Mouse (Mus musculus): ENCODE measurements around the gene Reep1. TPM values are rescaled to one million over a fixed set of nuclear protein-coding genes. Genes with fewer than 3 reads are reported as not detected.

Reep1 gene
- polyA plus RNA-seq, 1 experiment from 2014 or later, result 16.8 TPM

DNA sequence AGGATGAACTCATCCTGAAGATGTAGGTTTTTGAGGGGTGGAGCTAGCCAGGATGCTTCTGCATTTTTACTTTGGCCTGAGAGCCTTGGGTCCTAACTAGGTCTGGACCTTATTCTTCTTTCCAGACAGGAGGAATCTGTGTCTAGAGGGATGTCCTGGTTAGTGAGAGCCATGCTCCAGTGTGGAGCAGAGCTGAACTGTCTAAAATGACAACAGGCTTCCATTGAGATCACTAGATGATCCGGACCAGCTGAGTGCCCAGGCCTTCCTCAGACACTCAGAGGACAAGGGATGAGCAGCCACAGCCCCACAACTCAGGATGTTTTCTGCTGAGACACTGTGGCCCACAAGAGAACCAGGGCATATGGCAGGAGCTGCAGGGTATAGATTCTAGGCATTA, 96.2 kb downstream of the Reep1 start:
- no peak overlapping the region for H3K27ac ChIP-seq (ENCODE audit: low read length)
- no peak overlapping the region for H3K4me3 ChIP-seq (ENCODE audit: low read depth, low read length)
- no peaks in the 10 kb centered on the region for H3K9me3 ChIP-seq (ENCODE audit: control insufficient read depth, low read depth, low read length)
- H3K4me1 ChIP-seq (ENCODE audit: control insufficient read depth, insufficient read depth, low read length), result no peaks in the 10 kb centered on the region; the same call in 1 of the 2 replicates
- no peak overlapping the region for H3K4me2 ChIP-seq (replicated peaks; ENCODE audit: low read depth, low read length)
- H3K27me3 ChIP-seq (ENCODE audit: control insufficient read depth, insufficient read depth, low read length), result no peaks in the 10 kb centered on the region
- no peak overlapping the region for H3K9ac ChIP-seq (replicated peaks; ENCODE audit: low read depth, low read length)
- no peaks in the 10 kb centered on the region for H3K36me3 ChIP-seq (ENCODE audit: control insufficient read depth, insufficient read depth, low read length)
- ATAC-seq (ENCODE audit: insufficient number of reproducible peaks, insufficient read depth, low FRiP score, low read depth), result no peak
- whole genome bisulfite sequencing, result 74% methylated on average over 1 of the region's 1 CpGs

DNA sequence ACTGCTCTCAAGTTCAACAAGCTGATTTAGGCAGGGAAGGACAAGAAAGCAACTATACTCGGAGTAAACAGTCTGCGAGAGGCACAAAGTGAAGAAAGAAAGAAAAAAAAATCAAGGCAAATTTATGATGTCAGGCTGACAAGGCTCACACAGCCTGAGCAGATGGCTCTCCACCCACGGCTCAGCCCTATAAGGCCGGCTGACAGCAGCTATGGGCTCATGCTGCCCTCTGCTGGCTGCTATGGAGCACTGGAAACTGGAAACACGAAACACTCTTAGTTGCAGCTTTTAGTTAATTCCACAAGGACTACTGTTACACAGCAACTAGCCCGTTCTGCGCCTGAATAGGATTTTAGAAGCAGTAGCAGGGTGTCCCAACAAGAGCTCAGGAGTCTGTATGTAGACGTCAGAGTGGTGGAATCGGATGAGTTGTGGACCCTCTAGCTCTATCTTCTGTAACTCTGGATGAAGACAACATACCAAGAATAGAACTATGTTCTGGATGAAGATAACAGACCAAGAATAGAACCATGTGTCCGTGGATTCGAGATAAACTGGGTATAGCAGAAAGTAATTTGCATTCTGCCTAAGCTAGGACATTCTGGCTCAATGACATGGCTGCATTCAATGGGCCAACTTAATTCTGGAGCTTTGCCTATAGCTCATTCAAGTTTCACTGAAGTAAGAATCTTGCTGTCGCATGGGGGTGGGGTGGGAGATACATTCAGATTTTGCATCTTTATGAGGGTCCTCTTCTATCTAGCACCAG, 96.9 kb downstream of the Reep1 start:
- H3K27me3 ChIP-seq (ENCODE audit: control insufficient read depth, insufficient read depth, low read length), result no peaks in the 10 kb centered on the region
- H3K4me3 ChIP-seq (ENCODE audit: low read depth, low read length), result no peak overlapping the region
- no peak overlapping the region for H3K9ac ChIP-seq (replicated peaks; ENCODE audit: low read depth, low read length)
- H3K27ac ChIP-seq (ENCODE audit: low read length), result no peak overlapping the region
- peak; percentile 83 for ATAC-seq (ENCODE audit: insufficient number of reproducible peaks, insufficient read depth, low FRiP score, low read depth)
- H3K36me3 ChIP-seq (ENCODE audit: control insufficient read depth, insufficient read depth, low read length), result no peaks in the 10 kb centered on the region
- no peak overlapping the region for H3K4me2 ChIP-seq (replicated peaks; ENCODE audit: low read depth, low read length)
- 27% methylated on average over 12 of the region's 12 CpGs for WGBS
- H3K4me1 ChIP-seq (ENCODE audit: control insufficient read depth, insufficient read depth, low read length), result peaks cover 5% of the 10 kb centered on the region
- no peaks in the 10 kb centered on the region for H3K9me3 ChIP-seq (ENCODE audit: control insufficient read depth, low read depth, low read length)

DNA sequence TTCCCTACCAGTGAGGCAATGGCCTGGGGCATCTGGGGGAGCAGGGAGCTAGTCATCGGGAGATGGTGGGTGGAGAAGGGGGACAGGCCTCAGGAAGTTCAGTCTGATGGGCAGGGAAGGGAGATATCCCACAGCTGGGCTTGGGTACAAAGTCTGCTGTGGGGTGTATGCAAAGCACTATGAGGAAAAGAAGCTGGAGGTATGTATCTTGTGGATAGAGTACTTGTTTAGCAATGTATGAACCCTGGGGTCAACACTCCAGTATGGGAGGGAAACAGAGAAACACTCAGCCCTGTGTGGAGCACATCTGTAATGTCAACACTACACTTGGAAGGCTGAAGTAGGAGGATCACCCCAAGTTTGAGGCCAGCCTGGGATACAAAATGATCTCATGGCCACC, 99.4 kb downstream of the Reep1 start:
- no peak overlapping the region for H3K27ac ChIP-seq (ENCODE audit: low read length)
- no peak for ATAC-seq (ENCODE audit: insufficient number of reproducible peaks, insufficient read depth, low FRiP score, low read depth)
- no peaks in the 10 kb centered on the region for H3K36me3 ChIP-seq (ENCODE audit: control insufficient read depth, insufficient read depth, low read length)
- WGBS, result 64% methylated on average over 1 of the region's 1 CpGs
- H3K9ac ChIP-seq (replicated peaks; ENCODE audit: low read depth, low read length), result no peak overlapping the region
- H3K27me3 ChIP-seq (ENCODE audit: control insufficient read depth, insufficient read depth, low read length), result no peaks in the 10 kb centered on the region
- H3K4me1 ChIP-seq (ENCODE audit: control insufficient read depth, insufficient read depth, low read length), result peaks cover 10% of the 10 kb centered on the region
- no peak overlapping the region for H3K4me2 ChIP-seq (replicated peaks; ENCODE audit: low read depth, low read length)
- no peaks in the 10 kb centered on the region for H3K9me3 ChIP-seq (ENCODE audit: control insufficient read depth, low read depth, low read length)
- H3K4me3 ChIP-seq (ENCODE audit: low read depth, low read length), result no peak overlapping the region

DNA sequence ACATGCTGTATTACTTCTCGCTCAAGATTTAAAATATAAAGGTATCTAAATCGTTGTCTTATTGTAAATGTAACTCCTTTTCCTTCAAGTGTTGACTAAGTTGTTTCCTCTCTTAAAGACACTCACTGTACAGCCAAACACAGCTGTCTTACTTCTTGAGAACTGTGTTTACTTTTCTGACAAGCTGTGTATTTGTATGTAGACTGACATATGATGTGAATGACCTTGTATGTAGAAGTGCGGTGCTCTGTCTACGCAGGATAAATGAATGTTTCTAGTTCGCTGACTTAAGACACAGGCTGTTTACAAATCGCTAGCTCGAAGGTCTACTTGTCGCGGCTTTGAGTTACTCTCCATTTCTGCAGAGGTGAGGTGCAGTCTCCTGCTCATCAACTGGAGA, 102.5 kb downstream of the Reep1 start:
- no peaks in the 10 kb centered on the region for H3K27me3 ChIP-seq (ENCODE audit: control insufficient read depth, insufficient read depth, low read length)
- 45% methylated on average over 9 of the region's 9 CpGs for WGBS
- no peak overlapping the region for H3K4me2 ChIP-seq (replicated peaks; ENCODE audit: low read depth, low read length)
- no peak for ATAC-seq (ENCODE audit: insufficient number of reproducible peaks, insufficient read depth, low FRiP score, low read depth)
- H3K4me3 ChIP-seq (ENCODE audit: low read depth, low read length), result no peak overlapping the region
- H3K4me1 ChIP-seq (ENCODE audit: control insufficient read depth, insufficient read depth, low read length), result peaks cover 10% of the 10 kb centered on the region
- H3K27ac ChIP-seq (ENCODE audit: low read length), result no peak overlapping the region
- H3K9ac ChIP-seq (replicated peaks; ENCODE audit: low read depth, low read length), result no peak overlapping the region
- no peaks in the 10 kb centered on the region; the same call in 1 of the 2 replicates for H3K36me3 ChIP-seq (ENCODE audit: control insufficient read depth, insufficient read depth, low read length)
- H3K9me3 ChIP-seq (ENCODE audit: control insufficient read depth, low read depth, low read length), result no peaks in the 10 kb centered on the region

DNA sequence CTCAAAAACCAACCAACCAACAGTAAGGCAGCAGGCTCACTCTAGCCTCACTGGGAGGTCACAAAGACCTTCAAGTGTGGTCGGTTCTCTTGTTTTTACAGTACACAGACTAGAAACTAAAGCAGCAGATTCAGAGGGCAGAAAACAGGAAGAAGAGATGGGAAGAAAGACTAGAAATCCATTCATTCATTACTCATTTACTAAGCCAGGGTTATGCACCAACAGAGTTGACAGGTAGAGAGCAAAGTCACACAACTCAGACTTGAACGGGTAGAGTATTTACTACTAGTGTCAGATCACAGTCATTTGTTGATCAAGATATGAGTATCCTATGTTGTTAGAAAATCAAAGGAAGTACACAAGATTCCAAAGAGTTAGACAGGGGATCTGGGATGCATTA, 105.5 kb downstream of the Reep1 start:
- H3K36me3 ChIP-seq (ENCODE audit: control insufficient read depth, insufficient read depth, low read length), result peaks cover 23% of the 10 kb centered on the region
- no peak overlapping the region for H3K4me3 ChIP-seq (ENCODE audit: low read depth, low read length)
- H3K9me3 ChIP-seq (ENCODE audit: control insufficient read depth, low read depth, low read length), result no peaks in the 10 kb centered on the region
- peaks cover 10% of the 10 kb centered on the region for H3K4me1 ChIP-seq (ENCODE audit: control insufficient read depth, insufficient read depth, low read length)
- WGBS, result 82% methylated on average over 2 of the region's 2 CpGs
- no peak for ATAC-seq (ENCODE audit: insufficient number of reproducible peaks, insufficient read depth, low FRiP score, low read depth)
- no peak overlapping the region for H3K4me2 ChIP-seq (replicated peaks; ENCODE audit: low read depth, low read length)
- no peak overlapping the region for H3K27ac ChIP-seq (ENCODE audit: low read length)
- no peak overlapping the region for H3K9ac ChIP-seq (replicated peaks; ENCODE audit: low read depth, low read length)
- H3K27me3 ChIP-seq (ENCODE audit: control insufficient read depth, insufficient read depth, low read length), result no peaks in the 10 kb centered on the region

DNA sequence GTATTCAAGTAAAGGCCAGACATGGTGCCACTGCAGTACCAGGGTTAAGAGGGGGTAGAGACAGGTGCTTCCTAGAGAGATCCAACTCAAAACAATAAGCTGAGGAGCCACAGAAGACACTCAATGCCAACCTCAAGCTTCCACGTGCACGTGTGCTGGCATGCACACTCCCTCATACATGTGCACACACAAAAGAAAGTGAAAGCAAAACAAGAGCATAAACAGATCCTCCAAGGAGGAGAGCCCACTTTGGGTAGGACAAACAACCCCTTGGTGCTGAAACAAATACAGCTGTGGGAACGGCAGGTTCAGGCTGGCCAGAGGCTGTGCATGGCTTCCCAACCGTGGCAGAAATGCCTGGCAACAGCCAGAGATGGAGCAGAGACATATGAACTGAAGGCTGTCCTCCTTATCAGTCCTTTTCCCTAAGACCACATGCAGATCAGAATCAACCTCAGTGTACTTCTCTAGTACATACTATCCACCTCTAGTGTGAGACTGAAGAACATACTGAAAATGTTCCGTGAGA, 112.5 kb downstream of the Reep1 start:
- ATAC-seq (ENCODE audit: insufficient number of reproducible peaks, insufficient read depth, low FRiP score, low read depth), result no peak
- Histone ChIP-seq H3K27ac (ENCODE audit: low read length) (no peak overlapping the region), H3K4me3 (ENCODE audit: low read depth, low read length) (no peak overlapping the region), H3K9me3 (ENCODE audit: control insufficient read depth, low read depth, low read length) (no peaks in the 10 kb centered on the region), H3K9ac (replicated peaks; ENCODE audit: low read depth, low read length) (no peak overlapping the region), H3K4me1 (ENCODE audit: control insufficient read depth, insufficient read depth, low read length) (0 out of 2 replicates have a peak, but pooled peaks cover 6% of the 10 kb centered on the region), H3K27me3 (ENCODE audit: control insufficient read depth, insufficient read depth, low read length) (no peaks in the 10 kb centered on the region), H3K4me2 (replicated peaks; ENCODE audit: low read depth, low read length) (no peak overlapping the region), H3K36me3 (ENCODE audit: control insufficient read depth, insufficient read depth, low read length) (peaks cover 30% of the 10 kb centered on the region)
- 89% methylated on average over 5 of the region's 5 CpGs for WGBS

DNA sequence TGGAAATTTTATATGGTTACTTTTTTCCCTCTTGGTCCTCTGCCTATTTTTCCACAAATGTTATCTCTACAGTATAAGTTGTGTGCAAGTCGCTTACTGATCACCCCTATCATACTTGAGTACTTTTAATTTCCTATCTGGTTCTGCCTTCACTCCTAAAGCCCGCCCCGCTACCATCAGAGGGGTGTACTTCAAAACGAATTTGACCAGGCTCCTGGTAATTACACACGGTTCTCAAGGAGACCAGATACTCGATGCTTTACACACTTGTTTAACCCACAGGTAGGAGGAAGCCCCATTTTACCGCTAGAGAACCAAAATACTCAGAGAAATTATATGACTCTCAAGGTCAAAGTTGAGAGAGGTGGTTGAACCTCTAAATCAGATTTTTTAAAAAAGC, 115.7 kb downstream of the Reep1 start:
- Histone ChIP-seq H3K36me3 (ENCODE audit: control insufficient read depth, insufficient read depth, low read length) (peaks cover 4% of the 10 kb centered on the region), H3K4me2 (replicated peaks; ENCODE audit: low read depth, low read length) (peak overlapping the region; percentile 73), H3K9me3 (ENCODE audit: control insufficient read depth, low read depth, low read length) (no peaks in the 10 kb centered on the region), H3K4me3 (ENCODE audit: low read depth, low read length) (peak overlapping the region; percentile 75), H3K4me1 (ENCODE audit: control insufficient read depth, insufficient read depth, low read length) (0 out of 2 replicates have a peak, but pooled peaks cover 6% of the 10 kb centered on the region), H3K9ac (replicated peaks; ENCODE audit: low read depth, low read length) (peak overlapping the region; percentile 52), H3K27ac (ENCODE audit: low read length) (0 out of 2 replicates have a peak overlapping the region, but pooled peaks have one; percentile 6), H3K27me3 (ENCODE audit: control insufficient read depth, insufficient read depth, low read length) (no peaks in the 10 kb centered on the region)
- peak; percentile 34; the same call in 1 of the 2 replicates for ATAC-seq (ENCODE audit: insufficient number of reproducible peaks, insufficient read depth, low FRiP score, low read depth)
- WGBS, result 1% methylated on average over 7 of the region's 7 CpGs

DNA sequence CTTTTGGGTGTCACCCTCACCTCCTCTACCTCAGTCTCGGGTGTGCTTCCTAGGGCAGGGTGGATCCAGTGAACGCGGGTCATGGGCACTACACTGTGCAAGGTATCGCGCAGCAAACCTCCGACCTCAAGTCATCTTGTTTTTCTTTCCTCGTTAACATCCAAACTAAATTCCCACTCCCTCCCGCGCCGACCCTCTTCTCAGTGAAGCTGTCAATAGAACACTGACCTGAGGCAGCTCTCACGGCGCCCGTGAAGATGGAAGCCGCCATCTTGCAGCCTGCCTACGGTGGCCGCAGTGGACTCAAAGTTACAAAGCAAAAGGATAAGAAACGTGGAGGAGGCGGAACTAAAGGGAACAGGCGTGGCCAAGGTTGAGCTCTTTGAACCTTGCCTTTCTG, 116.1 kb downstream of the Reep1 start:
- H3K9me3 ChIP-seq (ENCODE audit: control insufficient read depth, low read depth, low read length), result no peaks in the 10 kb centered on the region
- peak overlapping the region; percentile 75 for H3K4me3 ChIP-seq (ENCODE audit: low read depth, low read length)
- H3K36me3 ChIP-seq (ENCODE audit: control insufficient read depth, insufficient read depth, low read length), result peaks cover under 1% of the 10 kb centered on the region; the same call in 1 of the 2 replicates
- peak overlapping the region; percentile 73 for H3K4me2 ChIP-seq (replicated peaks; ENCODE audit: low read depth, low read length)
- peak overlapping the region; percentile 52 for H3K9ac ChIP-seq (replicated peaks; ENCODE audit: low read depth, low read length)
- 0 out of 2 replicates have a peak, but pooled peaks cover 6% of the 10 kb centered on the region for H3K4me1 ChIP-seq (ENCODE audit: control insufficient read depth, insufficient read depth, low read length)
- ATAC-seq (ENCODE audit: insufficient number of reproducible peaks, insufficient read depth, low FRiP score, low read depth), result peak; percentile 92
- 0 out of 2 replicates have a peak overlapping the region, but pooled peaks have one; percentile 6 for H3K27ac ChIP-seq (ENCODE audit: low read length)
- no peaks in the 10 kb centered on the region for H3K27me3 ChIP-seq (ENCODE audit: control insufficient read depth, insufficient read depth, low read length)
- under 1% methylated on average over 19 of the region's 19 CpGs for WGBS
